In the genomic region with DNA sequence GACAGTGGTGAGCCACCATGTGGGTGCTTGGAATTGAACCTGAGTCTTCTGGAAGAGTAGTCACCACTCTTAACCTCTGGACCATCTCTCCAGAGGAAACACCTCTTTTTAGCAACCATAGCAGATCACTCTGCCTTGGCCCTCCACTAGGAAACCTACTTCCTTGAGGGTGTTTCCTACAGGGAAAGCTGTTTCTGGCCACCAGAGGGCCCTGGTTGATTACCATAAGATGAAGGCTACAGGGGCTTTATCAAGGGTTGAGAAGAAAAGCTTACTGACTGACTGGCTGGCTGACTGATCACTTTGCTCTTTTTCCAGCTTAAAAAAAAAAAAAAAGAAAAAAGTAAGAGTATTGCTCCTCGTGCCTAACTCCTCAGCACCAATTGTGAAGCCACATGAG, we compare ENCODE assay signal across 9 mouse cellular contexts. TPM values are rescaled to one million over a fixed set of nuclear protein-coding genes. Genes with fewer than 3 reads are reported as not detected.
DNase-seq lines count a peak whose midpoint lies in the region; ATAC-seq and TF ChIP-seq lines count a peak whose summit lies in the region.
"Had no signal": no experiment of that assay in that cellular context is flagged by ENCODE, and none has a peak within 500 bp of the region (broad histone marks: within the 10 kb centered on the region; RNA-seq: fewer than 3 reads in every experiment).

No protein-coding gene starts in this region.

- H3K36me3 ChIP-seq in MEL (ENCODE audit: control insufficient read depth in 1 of 2, insufficient read depth in 2 of 2, low read length in 2 of 2) = no peaks in the 10 kb centered on the region
- H3K36me3 ChIP-seq in forebrain, embryonic 13.5 days (ENCODE audit: poor library complexity, severe bottlenecking) = no peaks in the 10 kb centered on the region
- no peaks in the 10 kb centered on the region for H3K36me3 ChIP-seq in lung, embryonic 14.5 days (ENCODE audit: insufficient read depth)
- H3K36me3 ChIP-seq: heart, embryonic 13.5 days had no signal

- no peaks in the 10 kb centered on the region for H3K79me2 ChIP-seq in MEL (ENCODE audit: control insufficient read depth, insufficient read depth, low read length, poor library complexity)

- TF ChIP-seq POLR2A in MEL (IDR thresholded peaks at IDR 0.05; ENCODE audit: control insufficient read depth in 1 of 2, insufficient read depth in 1 of 2, low read depth in 1 of 2, low read length in 2 of 2, poor library complexity in 1 of 2) = no peak

- H3K27me3 ChIP-seq in MEL (ENCODE audit: control insufficient read depth in 1 of 2, insufficient read depth in 2 of 2, low read length in 2 of 2) = no peaks in the 10 kb centered on the region
- no peaks in the 10 kb centered on the region for H3K27me3 ChIP-seq in forebrain, embryonic 13.5 days
- no peaks in the 10 kb centered on the region for H3K27me3 ChIP-seq in lung, embryonic 14.5 days (ENCODE audit: insufficient read depth, low read length)
- H3K27me3 ChIP-seq: heart, embryonic 13.5 days had no signal

- H3K9me3 ChIP-seq in MEL (replicated peaks; ENCODE audit: insufficient read depth, low read length) = no peaks in the 10 kb centered on the region
- no peaks in the 10 kb centered on the region for H3K9me3 ChIP-seq in forebrain, embryonic 13.5 days (replicated peaks)
- no peaks in the 10 kb centered on the region for H3K9me3 ChIP-seq in lung, embryonic 14.5 days (ENCODE audit: low read depth, low read length)
- H3K9me3 ChIP-seq: heart, embryonic 13.5 days had no signal

- no peak overlapping the region for H3K4me3 ChIP-seq in MEL (ENCODE audit: control insufficient read depth in 1 of 2, insufficient read depth in 1 of 2, low read depth in 2 of 2, low read length in 2 of 2)
- no peak overlapping the region for H3K4me3 ChIP-seq in forebrain, embryonic 13.5 days
- no peak overlapping the region for H3K4me3 ChIP-seq in lung, embryonic 14.5 days (ENCODE audit: low read depth, low read length)
- H3K4me3 ChIP-seq: heart, embryonic 13.5 days had no signal

- WGBS in forebrain, embryonic 13.5 days = 3% methylated on average over 1 of the region's 1 CpGs
- WGBS in lung, embryonic 14.5 days = 0% methylated on average over 1 of the region's 1 CpGs

- no peak overlapping the region for H3K9ac ChIP-seq in MEL (ENCODE audit: control insufficient read depth, low read depth, low read length, poor library complexity, severe bottlenecking)
- H3K9ac ChIP-seq in forebrain, embryonic 13.5 days = no peak overlapping the region
- H3K9ac ChIP-seq in lung, embryonic 14.5 days = no peak overlapping the region
- H3K9ac ChIP-seq: heart, embryonic 13.5 days had no signal

- H3K27ac ChIP-seq in MEL (ENCODE audit: control insufficient read depth, low read depth, low read length) = no peak overlapping the region
- no peak overlapping the region for H3K27ac ChIP-seq in forebrain, embryonic 13.5 days
- H3K27ac ChIP-seq in lung, embryonic 14.5 days (ENCODE audit: low read depth) = no peak overlapping the region
- H3K27ac ChIP-seq: heart, embryonic 13.5 days had no signal

- DNase-seq in MEL (ENCODE audit: low read depth, low spot score) = peak; percentile 19
- peak; percentile 66 for DNase-seq in brain, embryonic 18.5 days (ENCODE audit: low read depth, low spot score)
- peak; percentile 66 for DNase-seq in heart, postnatal 25 days (ENCODE audit: low spot score)
- peak; percentile 86 to 91 for DNase-seq in kidney, postnatal 4 days
- DNase-seq in lung, embryonic 14.5 days = peak; percentile 95
- DNase-seq in retina, embryonic 14.5 days (ENCODE audit: low spot score) = peak; percentile 82
- DNase-seq in thymus, postnatal 36 days = peak; percentile 76

- no peak for TF ChIP-seq EP300 in MEL (IDR thresholded peaks at IDR 0.05; ENCODE audit: low read depth in 1 of 2, low read length in 2 of 2)

- no peaks in the 10 kb centered on the region for H3K4me1 ChIP-seq in MEL (ENCODE audit: control insufficient read depth in 1 of 2, insufficient read depth in 2 of 2, low read length in 2 of 2)
- no peaks in the 10 kb centered on the region for H3K4me1 ChIP-seq in forebrain, embryonic 13.5 days
- 0 out of 2 replicates have a peak, but pooled peaks cover 4% of the 10 kb centered on the region for H3K4me1 ChIP-seq in lung, embryonic 14.5 days (ENCODE audit: insufficient read depth)

- peak; percentile 19 to 45 (median 36); a peak in 4 of 6 replicates for TF ChIP-seq CTCF in MEL (IDR thresholded peaks at IDR 0.05 in 2 of 3, conservative IDR thresholded peaks at IDR 0.05 in 1 of 3; ENCODE audit: control insufficient read depth in 1 of 3, insufficient read depth in 1 of 3, low read depth in 2 of 3, low read length in 3 of 3, poor library complexity in 1 of 3, severe bottlenecking in 1 of 3)
- peak; percentile 88 for TF ChIP-seq CTCF in lung, embryonic 14.5 days (IDR thresholded peaks at IDR 0.05; ENCODE audit: low read depth)

- H3K4me2 ChIP-seq in forebrain, embryonic 13.5 days = no peak overlapping the region
- no peak overlapping the region for H3K4me2 ChIP-seq in lung, embryonic 14.5 days
- H3K4me2 ChIP-seq: heart, embryonic 13.5 days had no signal

- ATAC-seq in forebrain, embryonic 13.5 days = peak; percentile 61; the same call in 1 of the 2 replicates
- peak; percentile 81 for ATAC-seq in lung, embryonic 14.5 days (ENCODE audit: insufficient read depth)

- intact Hi-C loops in heart, postnatal 25 days (cut with DNase I) = loop anchor here (2.0 to 5.0 kb wide), 5 partner anchors 27 to 311 kb away; no protein-coding TSS in a partner anchor

- peak; percentile 42 for TF ChIP-seq RAD21 in MEL (IDR thresholded peaks at IDR 0.05; ENCODE audit: low read depth, low read length)

TF ChIP-seq in MEL, 35 proteins besides CTCF, POLR2A, EP300 and RAD21:
- TF ChIP-seq SMC3 (IDR thresholded peaks at IDR 0.05; ENCODE audit: low read depth, low read length) (peak; percentile 41), BHLHE40 (IDR thresholded peaks at IDR 0.05; ENCODE audit: borderline replicate concordance, low read depth, low read length) (no peak), MYC (IDR thresholded peaks at IDR 0.05; ENCODE audit: low read depth, low read length) (no peak), MYB (IDR thresholded peaks at IDR 0.05; ENCODE audit: low read depth, low read length) (no peak), ZC3H11A (IDR thresholded peaks at IDR 0.05; ENCODE audit: low read depth, low read length) (peak; percentile 39; the same call in 1 of the 2 replicates), HCFC1 (IDR thresholded peaks at IDR 0.05; ENCODE audit: low read depth, low read length) (no peak), TAL1 (IDR thresholded peaks at IDR 0.05; ENCODE audit: low read length) (no peak)
TF ChIP-seq in MEL: peak in this region for 2.

RNA-seq across cellular contexts. Expression of a gene that starts 34.6 kb away (rescaled TPM):
- total RNA-seq in MEL (2012; rRNA removed) = not detected in 2 replicates
- polyA plus RNA-seq in MEL (2012; ENCODE audit: insufficient read depth in 1 of 2, insufficient read length in 2 of 2, low read depth in 1 of 2, low replicate concordance in 2 of 2, missing spikeins in 1 of 2) = not detected
- polyA plus RNA-seq in forebrain, embryonic 13.5 days (2015; fragmentation: Nextera tagmentation; extraction: Ambion mirVana) = 0.33 and 0.56 TPM in 2 replicates
- total RNA-seq in heart, postnatal 25 days (2021) = not detected
- 0.05 TPM in 1 of 2 replicates, not detected in the other for polyA plus RNA-seq in lung, embryonic 14.5 days (2014; fragmentation: Nextera tagmentation; extraction: Ambion mirVana)
- polyA plus RNA-seq: heart, embryonic 13.5 days had no signal

RNA-seq across cellular contexts. Expression of a gene that starts 35.0 kb away (rescaled TPM):
- total RNA-seq in MEL (2012; rRNA removed) = not detected in 2 replicates
- polyA plus RNA-seq in MEL (2012; ENCODE audit: insufficient read depth in 1 of 2, insufficient read length in 2 of 2, low read depth in 1 of 2, low replicate concordance in 2 of 2, missing spikeins in 1 of 2) = not detected
- 0.18 and 0.20 TPM in 2 replicates for polyA plus RNA-seq in forebrain, embryonic 13.5 days (2015; fragmentation: Nextera tagmentation; extraction: Ambion mirVana)
- total RNA-seq in heart, postnatal 25 days (2021) = under 1 TPM; 0.34 to 0.36 TPM
- 0.24 and 0.27 TPM in 2 replicates for polyA plus RNA-seq in lung, embryonic 14.5 days (2014; fragmentation: Nextera tagmentation; extraction: Ambion mirVana)

Comparison
In these comparisons a context has a peak if more than half of its experiments do, and no peak if none do; other contexts are left out.
1. DNase-seq: peak in every context shown above with its lines; median percentile 95 in lung, embryonic 14.5 days; 88 in kidney, postnatal 4 days; 82 in retina, embryonic 14.5 days; 76 in thymus, postnatal 36 days; 66 in brain, embryonic 18.5 days; 66 in heart, postnatal 25 days; 19 in MEL.